Mouse (Mus musculus) cerebellum, postnatal 25 days (tissue): ENCODE results near the gene Ugt1a7c.

Experiments
- DNase-seq, 2 experiments: peaks; one replicate each; pipeline ENCODE4 v3.0.0; 2021; ENCODE audit warnings: mixed read lengths in 2 of 2

The Ugt1a7c gene

GRCm38 (mm10) chr1:88245881-88246280 is 151.0 kb downstream of the Ugt1a7c start:
- no peak for DNase-seq

DNA sequence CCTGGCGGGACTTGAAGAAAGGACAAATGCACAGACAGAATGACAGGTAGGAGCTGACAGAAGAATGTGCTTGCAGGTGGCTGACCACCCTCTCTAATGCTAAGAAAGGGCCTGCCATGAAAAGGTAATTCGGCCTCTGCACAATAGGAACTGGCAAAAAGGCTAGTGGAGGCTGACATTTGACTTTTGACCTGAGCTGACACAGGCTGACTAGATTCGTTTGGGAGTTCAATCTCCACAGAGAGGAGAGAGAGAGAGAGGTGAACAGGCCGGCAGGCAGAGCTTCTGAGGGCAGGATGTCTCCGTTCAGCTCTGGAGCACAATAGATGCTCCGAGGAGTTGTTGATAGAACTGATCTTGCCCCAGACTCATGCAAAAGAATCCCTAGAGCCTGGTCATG is 151.5 kb downstream of the Ugt1a7c start:
- no peak for DNase-seq

- no peak for DNase-seq
Observed at GRCm38 (mm10) chr1:88247660-88248059, 152.8 kb downstream of the Ugt1a7c start.

GRCm38 (mm10) chr1:88248658-88249057 is 153.8 kb downstream of the Ugt1a7c start:
- peak in 1 of 2 experiments; percentile 28 for DNase-seq

DNA sequence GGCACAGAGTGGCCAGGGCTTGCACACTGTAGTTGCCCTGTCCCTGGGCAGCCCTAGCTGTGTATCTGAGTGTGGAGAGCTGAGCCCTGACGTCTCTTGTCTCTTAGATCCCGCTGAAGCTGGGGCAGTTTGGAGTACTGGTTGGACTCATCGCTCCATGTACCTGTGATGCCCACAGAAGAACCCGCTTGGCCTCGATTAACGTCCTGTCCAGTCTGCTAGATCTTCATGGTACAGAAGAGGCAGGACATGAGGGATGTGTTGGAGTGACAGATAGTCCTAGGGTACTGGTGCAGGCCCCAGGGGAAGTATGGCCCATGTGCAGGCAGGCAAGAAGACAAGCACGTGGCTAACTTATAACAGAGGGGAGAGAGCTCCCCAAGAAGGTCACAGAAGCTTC is 154.7 kb downstream of the Ugt1a7c start:
- DNase-seq, result no peak

DNA sequence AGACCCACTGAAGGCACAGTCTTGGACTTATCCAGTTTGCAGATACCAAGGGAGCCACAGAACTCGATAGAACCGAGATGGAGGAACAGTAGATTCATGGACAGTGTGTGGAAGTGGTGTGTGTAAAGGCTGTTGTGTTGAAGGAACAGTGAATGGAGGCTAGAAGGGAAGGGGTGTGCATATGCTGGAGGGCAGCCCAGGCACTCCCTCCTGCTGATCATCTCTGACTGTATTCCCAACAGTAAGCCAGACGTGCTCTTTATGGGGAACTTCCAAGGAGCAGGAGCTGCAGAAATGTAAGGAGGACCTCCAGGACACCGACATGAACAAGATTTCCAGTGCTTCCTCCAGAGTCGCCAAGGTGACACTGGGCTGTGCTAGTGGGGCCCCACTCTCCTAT is 155.2 kb downstream of the Ugt1a7c start:
- no peak for DNase-seq

DNA sequence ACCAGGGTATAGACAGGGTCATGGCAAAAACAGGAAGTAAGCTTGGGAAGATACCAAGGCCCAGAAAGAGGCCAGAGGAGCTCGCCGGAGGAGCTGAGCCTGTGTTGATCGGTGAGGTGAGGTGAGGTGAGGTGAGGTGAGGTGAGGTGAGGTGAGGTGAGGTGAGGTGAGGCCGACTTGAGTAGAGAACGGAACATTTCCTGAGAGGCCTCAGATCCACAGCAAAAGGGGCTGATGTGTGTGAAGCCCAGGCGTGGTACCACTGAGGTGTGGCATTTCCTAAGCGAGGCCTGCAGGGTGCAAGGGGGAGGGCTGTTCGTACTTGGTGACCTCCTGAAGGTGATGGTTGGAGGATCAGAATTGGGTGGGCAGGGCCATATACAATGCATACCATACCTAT is 158.2 kb downstream of the Ugt1a7c start:
- DNase-seq, result no peak

DNA sequence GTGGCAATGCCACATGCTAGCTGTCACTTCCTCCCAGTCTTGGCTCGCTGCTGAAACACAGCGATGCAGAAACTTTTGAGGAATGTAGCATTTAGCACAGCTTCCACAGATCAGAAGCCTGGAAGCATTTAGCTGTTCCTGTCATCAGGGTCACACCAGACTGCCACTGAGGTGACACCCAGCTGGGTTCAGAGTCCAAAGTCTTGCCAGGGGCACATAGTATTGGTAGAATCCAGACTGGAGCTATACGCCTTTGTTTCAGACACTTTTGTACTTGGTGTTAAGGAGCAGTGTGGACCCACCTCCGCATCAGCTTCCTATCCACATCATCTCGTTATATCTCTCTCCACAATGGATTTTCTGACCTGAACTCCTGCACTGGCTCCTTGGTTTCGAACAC is 158.7 kb downstream of the Ugt1a7c start:
- no peak for DNase-seq

DNA sequence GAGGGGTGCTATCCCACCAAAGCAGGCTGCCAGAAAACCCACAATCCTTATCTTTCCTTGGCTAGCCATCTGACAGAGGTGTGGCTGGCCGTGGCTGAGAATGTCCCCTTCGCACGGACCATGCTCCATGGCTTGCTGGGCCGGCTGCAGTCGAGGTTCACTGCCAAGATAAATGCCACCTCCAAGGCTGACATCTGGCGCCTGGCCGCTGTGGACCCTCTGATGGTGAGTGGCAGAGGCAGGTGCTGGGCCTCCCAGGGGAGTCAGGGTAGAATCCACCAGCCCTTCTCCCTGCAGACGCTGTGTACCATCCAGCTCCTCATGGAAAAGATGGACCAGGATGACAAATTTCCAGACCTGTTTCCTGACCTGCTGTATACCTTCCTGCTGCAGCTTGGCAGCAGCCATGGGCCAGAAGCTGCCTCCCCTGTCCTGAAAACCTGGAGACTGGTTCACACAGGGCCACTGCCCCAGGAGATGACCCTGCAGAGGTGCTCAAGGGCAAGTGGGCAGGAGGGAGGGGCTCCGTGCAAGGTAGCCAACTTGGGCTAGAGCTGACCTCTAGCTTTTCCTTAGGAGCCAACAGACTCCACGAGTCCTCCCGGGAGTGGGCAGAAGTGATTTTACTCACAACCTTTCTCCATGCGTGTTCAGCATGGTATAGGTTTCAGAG is 160.1 kb downstream of the Ugt1a7c start:
- peak in 1 of 2 experiments; percentile 38 for DNase-seq

GRCm38 (mm10) chr1:88255466-88255857 is 160.6 kb downstream of the Ugt1a7c start:
- peak in 1 of 2 experiments; percentile 35 for DNase-seq

DNA sequence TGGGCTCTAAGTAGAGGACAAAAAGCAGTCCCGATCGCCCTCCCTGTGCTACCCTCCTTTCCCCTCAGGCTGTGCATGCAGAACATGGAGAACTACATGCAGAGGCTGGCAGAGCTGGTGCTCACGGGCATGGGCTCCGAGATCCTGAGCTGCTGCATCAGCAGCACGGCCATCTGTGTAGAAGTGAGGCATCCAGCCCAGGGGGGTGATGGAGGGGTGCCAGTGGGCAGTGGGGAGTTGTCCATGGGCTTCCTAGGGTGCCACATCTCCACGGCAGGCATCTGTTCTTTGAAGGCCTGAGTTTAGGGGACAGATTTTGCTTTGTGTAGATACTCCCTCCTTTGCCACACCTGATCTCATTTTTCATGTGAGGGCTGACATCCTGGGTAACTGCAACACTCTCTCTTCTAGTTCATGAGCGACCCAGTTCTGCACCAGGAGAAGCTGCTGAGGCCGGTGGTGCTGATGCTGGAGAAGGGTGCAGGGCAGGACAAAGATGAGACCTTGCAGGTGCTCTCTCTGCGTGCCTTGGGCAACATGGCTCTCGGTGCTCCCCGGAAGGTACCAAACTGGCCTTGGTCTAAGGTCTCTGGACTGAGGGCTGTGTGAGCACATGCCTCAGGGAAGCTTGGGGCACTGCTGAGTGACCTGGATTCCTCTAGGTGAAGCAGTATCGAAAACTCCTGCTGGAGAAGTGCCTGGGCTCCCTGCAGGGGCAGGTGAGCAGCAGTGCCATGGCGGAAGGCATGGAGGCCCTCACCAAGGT is 161.3 kb downstream of the Ugt1a7c start:
- DNase-seq, result peak; percentile 54 to 62

- no peak for DNase-seq
Observed at GRCm38 (mm10) chr1:88256886-88257663, 162.2 kb downstream of the Ugt1a7c start.

DNA sequence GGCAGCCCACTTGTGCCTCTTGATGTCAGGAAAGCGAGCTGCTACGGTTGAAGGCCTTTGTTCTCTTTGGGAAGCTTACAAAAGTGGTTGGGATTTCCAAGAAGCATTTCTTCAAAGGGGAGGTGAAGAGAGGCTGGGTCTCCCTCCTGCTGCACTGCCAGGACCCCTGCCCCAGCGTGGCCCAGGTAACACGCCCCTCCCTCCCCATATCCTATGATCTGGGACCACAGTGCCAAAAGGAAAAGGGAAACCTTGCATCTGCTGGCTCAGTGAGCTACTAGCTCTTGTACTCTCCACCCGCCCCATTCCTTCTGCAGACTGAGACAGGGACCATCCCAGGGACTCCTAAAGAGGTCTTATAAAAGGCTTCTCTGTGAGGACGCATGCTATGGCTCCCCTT is 162.8 kb downstream of the Ugt1a7c start:
- DNase-seq, result no peak

DNA sequence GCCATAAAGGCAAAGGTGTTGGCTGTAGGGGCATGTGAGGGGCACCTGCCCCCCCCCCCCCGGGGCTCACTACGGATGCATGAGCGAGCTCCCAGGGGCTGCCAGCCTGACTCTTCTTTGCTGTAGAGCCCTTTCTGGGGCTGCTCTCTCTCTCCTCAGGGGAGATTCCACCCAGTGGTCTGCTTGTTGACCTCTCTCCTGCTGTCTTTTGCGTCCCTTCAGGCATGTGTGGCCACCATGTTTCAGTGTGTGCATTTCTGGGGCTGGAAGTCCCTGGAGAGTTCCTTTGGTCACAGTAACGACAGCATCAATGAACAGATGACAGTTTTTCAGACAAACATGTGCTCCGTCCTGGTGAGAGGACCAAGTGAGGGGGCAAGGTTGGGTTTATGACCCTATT is 163.5 kb downstream of the Ugt1a7c start:
- DNase-seq, result peak in 1 of 2 experiments; percentile 32

- DNase-seq, result peak; percentile 42 to 55
Observed at GRCm38 (mm10) chr1:88258881-88259642, 164.2 kb downstream of the Ugt1a7c start.

DNA sequence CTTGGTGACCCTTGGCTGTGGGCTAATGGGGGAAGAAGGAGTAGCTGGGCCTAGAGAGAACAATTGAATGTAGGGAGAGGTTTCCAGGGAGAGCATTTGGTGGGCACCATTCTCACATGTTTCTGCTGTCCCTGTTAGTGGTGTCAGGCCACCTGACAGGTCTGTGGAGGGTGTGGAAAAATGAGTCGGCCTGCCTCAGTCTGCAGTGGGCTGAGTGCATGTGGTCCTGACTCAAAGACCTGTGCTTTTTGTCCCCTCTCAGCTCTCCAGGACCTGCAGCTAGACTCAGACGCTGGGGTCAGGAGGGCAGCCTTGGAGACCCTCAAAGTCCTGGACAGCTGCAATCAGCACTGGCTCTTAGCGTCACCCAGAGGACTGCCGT is 164.8 kb downstream of the Ugt1a7c start:
- DNase-seq, result peak in 1 of 2 experiments; percentile 29

DNA sequence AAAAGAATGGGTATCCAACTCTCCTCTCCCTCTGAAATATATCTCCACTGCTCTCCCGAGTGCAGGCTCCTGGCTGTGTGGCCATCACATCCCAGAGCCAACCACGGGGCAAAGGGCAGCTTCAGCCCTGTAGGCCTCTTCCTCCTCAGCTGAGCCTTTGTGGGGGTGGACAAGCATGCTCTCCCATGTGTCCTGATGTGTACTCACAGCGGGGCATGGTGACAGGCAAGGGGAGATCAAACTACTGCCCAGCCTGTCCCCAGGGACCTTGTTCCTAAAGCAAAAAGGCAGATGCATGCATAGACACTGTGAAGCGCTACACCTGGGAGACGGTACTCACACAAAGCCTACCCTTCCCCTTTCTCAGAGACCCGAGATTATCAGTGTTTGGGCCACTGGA is 165.3 kb downstream of the Ugt1a7c start:
- DNase-seq, result peak in 1 of 2 experiments; percentile 51

- DNase-seq, result no peak
Observed at GRCm38 (mm10) chr1:88260604-88261377, 165.9 kb downstream of the Ugt1a7c start.

DNA sequence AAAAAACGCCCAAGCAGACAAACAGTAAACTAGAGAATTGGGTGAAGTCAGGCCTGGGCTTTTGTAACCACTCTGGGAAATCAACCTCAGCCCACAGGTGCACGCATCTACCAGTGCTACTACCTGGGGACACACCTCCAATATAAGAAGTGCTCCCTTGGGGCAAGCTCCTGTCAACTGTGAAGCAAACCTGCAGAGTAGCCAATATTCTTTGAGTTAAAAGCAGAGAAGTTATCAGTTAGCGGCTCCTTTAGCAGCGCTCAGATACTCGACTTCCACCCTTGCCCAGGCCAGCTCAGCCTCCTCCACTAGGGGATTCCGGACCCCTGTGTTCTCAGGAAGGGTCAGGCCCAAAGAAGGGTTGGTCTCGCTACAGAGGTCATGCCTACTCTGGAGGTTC is 166.8 kb downstream of the Ugt1a7c start:
- DNase-seq, result no peak

DNA sequence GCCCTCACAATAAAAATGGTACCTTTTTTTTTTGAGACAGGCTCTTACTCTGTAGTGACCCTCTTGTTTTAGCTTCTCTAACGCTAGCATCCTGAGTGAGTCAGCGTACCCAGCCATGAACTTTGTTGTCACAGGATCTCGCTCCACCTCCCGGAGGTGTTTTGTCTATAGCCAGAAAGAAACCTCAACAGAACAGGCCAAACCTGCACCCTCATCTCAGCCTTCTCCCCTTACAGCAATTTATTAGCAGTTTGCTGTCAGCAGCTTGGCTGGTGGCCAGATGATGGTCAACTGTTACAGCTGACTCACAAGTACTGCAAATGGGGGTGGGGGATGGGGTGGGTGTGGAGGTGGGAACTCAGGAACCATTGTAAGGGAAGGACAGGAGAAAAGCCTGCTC is 167.4 kb downstream of the Ugt1a7c start:
- peak in 1 of 2 experiments; percentile 57 for DNase-seq

- DNase-seq, result no peak
Observed at GRCm38 (mm10) chr1:88262961-88263360, 168.1 kb downstream of the Ugt1a7c start.

GRCm38 (mm10) chr1:88263778-88264177 is 168.9 kb downstream of the Ugt1a7c start:
- no peak for DNase-seq
